Mouse (Mus musculus) E14TG2a.4 (cell line): Measurements from ENCODE around the gene Appl2.
"Not testable (repeated sequence)": the region's sequence is repeated elsewhere in the genome, so short reads cannot be mapped to it uniquely, and the experiment has no call there.

ENCODE experiments used
- H3K27me3 ChIP-seq: 2 replicates; pipeline ENCODE4 v1.6.1; 2014; ENCODE audit warnings: low read length, control low read depth; ENCODE audit not compliant: insufficient read depth
- H3K36me3 ChIP-seq: 2 replicates; pipeline ENCODE4 v1.6.1; 2014; ENCODE audit warnings: low read length, control low read depth; ENCODE audit not compliant: insufficient read depth
- H3K4me1 ChIP-seq: replicated peaks from 2 replicates; pipeline ENCODE4 v1.6.1; 2014; ENCODE audit warnings: low read depth, low read length, control low read depth
- H3K4me3 ChIP-seq: replicated peaks from 2 replicates; pipeline ENCODE4 v1.5.1; 2014; ENCODE audit warnings: mild to moderate bottlenecking, low read length
- H3K9me3 ChIP-seq: 2 replicates; pipeline ENCODE4 v1.6.1; 2014; ENCODE audit warnings: low read length, control low read depth
- CTCF ChIP-seq: conservative IDR thresholded peaks from 2 replicates; pipeline ENCODE4 v1.5.1; 2014; ENCODE audit warnings: low read length
- NANOG ChIP-seq: IDR thresholded peaks from 2 replicates; pipeline ENCODE4 v1.6.1; 2014; ENCODE audit warnings: borderline replicate concordance, low read length, mixed read lengths
- POU5F1 ChIP-seq: IDR thresholded peaks from 2 replicates; pipeline ENCODE4 v1.6.1; 2014; ENCODE audit warnings: low read length, borderline replicate concordance

Appl2 gene

GRCm38 (mm10) chr10:83654591-83654990 is 6.1 kb upstream of the Appl2 start:
- no peaks in the 10 kb centered on the region; the same call in 1 of the 2 replicates for H3K4me1 ChIP-seq
- no peaks in the 10 kb centered on the region for H3K27me3 ChIP-seq
- no peak for TF ChIP-seq POU5F1
- TF ChIP-seq NANOG, result no peak
- TF ChIP-seq CTCF, result no peak
- H3K36me3 ChIP-seq, result no peaks in the 10 kb centered on the region
- peaks cover 41% of the 10 kb centered on the region for H3K9me3 ChIP-seq
- H3K4me3 ChIP-seq, result no peak overlapping the region

GRCm38 (mm10) chr10:83652205-83652866 is 3.8 kb upstream of the Appl2 start:
- peaks cover 13% of the 10 kb centered on the region for H3K4me1 ChIP-seq
- H3K36me3 ChIP-seq, H3K27me3 ChIP-seq, H3K4me3 ChIP-seq: not testable (repeated sequence)
- H3K9me3 ChIP-seq, result peaks cover 36% of the 10 kb centered on the region

- Histone ChIP-seq H3K9me3 (peaks cover 27% of the 10 kb centered on the region), H3K4me1 (peaks cover 41% of the 10 kb centered on the region), H3K36me3 (no peaks in the 10 kb centered on the region), H3K27me3 (no peaks in the 10 kb centered on the region), H3K4me3 (peak overlapping the region; percentile 93)
- TF ChIP-seq CTCF (no peak), NANOG (no peak), POU5F1 (no peak)
These were observed 499 bp upstream of the Appl2 start for GRCm38 (mm10) chr10:83649037-83649436.

GRCm38 (mm10) chr10:83646351-83646885 is 2.1 kb downstream of the Appl2 start:
- no peak for TF ChIP-seq NANOG
- TF ChIP-seq CTCF, result no peak
- no peak for TF ChIP-seq POU5F1

DNA sequence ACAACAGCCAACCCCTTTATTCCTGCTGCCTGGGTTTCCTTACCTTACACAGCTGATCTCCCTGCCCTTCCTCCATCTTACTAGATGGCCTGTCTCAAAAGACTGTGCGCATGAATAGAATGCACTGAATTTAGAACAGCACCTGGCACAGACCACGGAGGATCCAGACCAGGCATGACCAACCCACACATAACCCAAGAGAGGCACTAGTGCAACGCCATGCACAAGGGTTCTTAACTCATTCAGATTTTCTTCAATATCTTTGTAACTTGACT is 2.9 kb downstream of the Appl2 start:
- Histone ChIP-seq H3K4me3 (no peak overlapping the region), H3K4me1 (peaks cover 51% of the 10 kb centered on the region), H3K36me3 (no peaks in the 10 kb centered on the region), H3K9me3 (no peaks in the 10 kb centered on the region), H3K27me3 (no peaks in the 10 kb centered on the region)
- TF ChIP-seq POU5F1 (no peak), NANOG (no peak), CTCF (no peak)

More at GRCm38 (mm10) chr10:83646351-83646885, 2.1 kb downstream of the Appl2 start:
- Histone ChIP-seq H3K4me3 (no peak overlapping the region), H3K36me3 (no peaks in the 10 kb centered on the region), H3K9me3 (peaks cover 6% of the 10 kb centered on the region), H3K27me3 (no peaks in the 10 kb centered on the region), H3K4me1 (peaks cover 46% of the 10 kb centered on the region)

DNA sequence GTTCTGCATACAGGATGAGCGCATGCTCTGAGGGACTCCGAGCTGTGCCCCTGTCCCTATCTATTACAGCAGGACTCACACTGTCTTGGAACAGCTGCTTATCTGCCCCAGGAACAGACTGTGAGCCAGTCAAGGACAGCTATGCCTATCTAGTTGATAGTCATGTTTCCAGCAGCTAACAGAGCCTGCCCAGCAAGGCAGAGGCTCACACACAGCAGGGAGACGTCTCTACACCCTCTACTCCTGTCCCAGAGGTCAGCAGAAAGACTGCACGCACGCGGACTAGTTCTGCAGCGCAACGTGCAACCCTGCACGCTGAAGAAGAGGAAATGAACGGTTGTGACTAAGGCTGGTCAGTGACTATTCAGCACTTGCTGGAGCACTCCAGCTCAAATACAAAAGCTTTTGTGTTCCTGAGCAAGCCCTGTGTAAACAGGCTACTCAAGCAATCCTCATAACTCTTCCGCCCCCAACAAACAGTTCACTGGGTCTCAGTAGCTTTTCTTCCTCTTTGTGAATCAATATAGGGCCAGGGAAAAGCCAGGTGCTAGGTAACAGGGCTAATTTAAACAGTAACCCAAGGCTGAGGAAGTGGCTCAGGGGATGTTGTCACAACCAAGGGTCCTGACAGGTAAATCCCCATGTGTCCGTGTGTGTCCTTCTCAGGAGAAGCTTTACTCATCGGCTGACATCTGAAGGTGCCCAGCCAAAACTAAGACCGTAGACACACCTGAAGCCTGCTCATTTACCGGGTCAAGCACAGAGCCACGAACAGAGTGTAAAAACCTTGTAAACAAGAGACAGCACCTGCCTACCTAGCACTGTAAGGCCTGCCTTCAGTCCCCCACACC is 3.4 kb downstream of the Appl2 start:
- Histone ChIP-seq H3K4me3 (no peak overlapping the region), H3K36me3 (no peaks in the 10 kb centered on the region), H3K27me3 (no peaks in the 10 kb centered on the region), H3K4me1 (peaks cover 51% of the 10 kb centered on the region), H3K9me3 (no peaks in the 10 kb centered on the region)
- TF ChIP-seq NANOG, result no peak
- no peak for TF ChIP-seq POU5F1
- TF ChIP-seq CTCF, result no peak

DNA sequence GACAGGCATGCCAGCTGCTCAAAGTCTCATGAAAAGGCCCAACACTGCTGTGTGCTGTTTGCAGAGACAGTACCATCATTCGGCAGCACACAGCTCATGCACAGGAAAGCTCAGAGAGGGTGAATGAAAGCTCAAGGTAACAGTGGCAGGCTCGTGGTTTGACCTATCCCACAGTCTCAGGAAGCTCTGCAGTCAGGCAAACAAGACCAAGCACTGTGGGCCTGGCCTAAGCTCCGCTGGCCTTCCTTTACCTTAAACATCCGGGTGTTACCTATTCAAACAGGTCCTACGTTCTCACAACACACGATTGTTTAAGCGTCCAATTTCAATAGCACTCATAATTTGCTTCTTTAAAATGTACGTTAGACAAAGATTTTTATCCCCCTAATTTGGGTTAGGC is 4.4 kb downstream of the Appl2 start:
- TF ChIP-seq NANOG (no peak), POU5F1 (no peak), CTCF (no peak)
- Histone ChIP-seq H3K9me3 (no peaks in the 10 kb centered on the region), H3K4me3 (no peak overlapping the region), H3K4me1 (peaks cover 49% of the 10 kb centered on the region), H3K36me3 (peaks cover 4% of the 10 kb centered on the region; the same call in 1 of the 2 replicates), H3K27me3 (no peaks in the 10 kb centered on the region)

DNA sequence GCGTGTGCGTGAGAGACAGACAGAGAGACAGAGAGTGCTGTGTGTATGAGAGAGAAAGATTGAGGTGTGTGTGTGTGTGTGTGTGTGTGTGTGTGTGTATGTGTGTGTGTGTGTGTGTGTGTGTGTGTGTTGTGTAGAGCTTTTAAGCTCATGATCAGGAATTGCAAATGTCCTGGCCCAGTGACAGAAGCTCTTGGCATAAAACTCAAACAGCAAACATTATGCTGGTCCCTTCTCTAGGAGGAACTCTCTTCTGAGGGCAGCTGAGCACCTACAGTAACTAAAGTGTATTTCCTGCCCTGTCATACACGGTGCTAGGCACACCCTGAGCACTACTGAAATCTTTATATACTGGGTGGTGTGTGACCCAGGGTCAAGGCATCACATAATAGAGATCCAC is 6.9 kb downstream of the Appl2 start:
- Histone ChIP-seq H3K27me3 (no peaks in the 10 kb centered on the region), H3K9me3 (no peaks in the 10 kb centered on the region), H3K4me1 (peaks cover 36% of the 10 kb centered on the region), H3K4me3 (no peak overlapping the region), H3K36me3 (peaks cover 4% of the 10 kb centered on the region; the same call in 1 of the 2 replicates)
- TF ChIP-seq POU5F1 (no peak), CTCF (no peak), NANOG (no peak)

- no peaks in the 10 kb centered on the region for H3K9me3 ChIP-seq
- no peak for TF ChIP-seq CTCF
- no peak overlapping the region for H3K4me3 ChIP-seq
- H3K27me3 ChIP-seq, result no peaks in the 10 kb centered on the region
- H3K36me3 ChIP-seq, result peaks cover 4% of the 10 kb centered on the region; the same call in 1 of the 2 replicates
- H3K4me1 ChIP-seq, result peaks cover 21% of the 10 kb centered on the region
These were observed 8.6 kb downstream of the Appl2 start for GRCm38 (mm10) chr10:83639881-83640386.
